Mouse (Mus musculus): ENCODE measurements around the gene Atr.
A peak's percentile ranks its signal among the peaks of the same experiment; 100 is the strongest.
"Not testable (repeated sequence)": the region's sequence is repeated elsewhere in the genome, so short reads cannot be mapped to it uniquely, and the experiment has no call there.

The Atr gene

GRCm38 (mm10) chr9:95932855-95933254 is 75.5 kb downstream of the Atr start:
- no peak for DNase-seq (ENCODE audit: low spot score in 2 of 2)

GRCm38 (mm10) chr9:95953658-95954057 is 96.3 kb downstream of the Atr start:
- DNase-seq (ENCODE audit: low spot score in 2 of 2), result no peak

GRCm38 (mm10) chr9:95954226-95954584 is 96.8 kb downstream of the Atr start:
- peak; percentile 16 to 63 for DNase-seq (ENCODE audit: low spot score in 2 of 2)

- DNase-seq (ENCODE audit: low spot score in 2 of 2), result peak; percentile 96 to 98
Observed at GRCm38 (mm10) chr9:95954585-95955461, 97.4 kb downstream of the Atr start, which contains the start of gene Xrn1. Gene Xrn1, plus strand, starts transcription at chr9:95954760.

- DNase-seq (ENCODE audit: low spot score in 2 of 2), result no peak
Observed at GRCm38 (mm10) chr9:95957611-95958010, 100.2 kb downstream of the Atr start.

GRCm38 (mm10) chr9:95958041-95958730 is 100.8 kb downstream of the Atr start:
- no peak for DNase-seq (ENCODE audit: low spot score in 2 of 2)

GRCm38 (mm10) chr9:95958731-95959105 is 101.3 kb downstream of the Atr start:
- DNase-seq (ENCODE audit: low spot score in 2 of 2), result not testable (repeated sequence)

GRCm38 (mm10) chr9:95959246-95959645 is 101.8 kb downstream of the Atr start:
- DNase-seq (ENCODE audit: low spot score in 2 of 2), result no peak

GRCm38 (mm10) chr9:95959732-95960428 is 102.5 kb downstream of the Atr start:
- DNase-seq (ENCODE audit: low spot score in 2 of 2), result no peak

GRCm38 (mm10) chr9:95961058-95961457 is 103.7 kb downstream of the Atr start:
- DNase-seq (ENCODE audit: low spot score in 2 of 2), result no peak

- no peak for DNase-seq (ENCODE audit: low spot score in 2 of 2)
Observed at GRCm38 (mm10) chr9:95964037-95964436, 106.6 kb downstream of the Atr start.

GRCm38 (mm10) chr9:95978279-95978678 is 120.9 kb downstream of the Atr start:
- no peak for DNase-seq (ENCODE audit: low spot score in 2 of 2)

- no peak for DNase-seq (ENCODE audit: low spot score in 2 of 2)
Observed at GRCm38 (mm10) chr9:95979896-95980295, 122.5 kb downstream of the Atr start.

- no peak for DNase-seq (ENCODE audit: low spot score in 2 of 2)
Observed at GRCm38 (mm10) chr9:95992255-95992654, 134.9 kb downstream of the Atr start.
